ENCODE assay signal across 12 mouse cellular contexts in the genomic region with DNA sequence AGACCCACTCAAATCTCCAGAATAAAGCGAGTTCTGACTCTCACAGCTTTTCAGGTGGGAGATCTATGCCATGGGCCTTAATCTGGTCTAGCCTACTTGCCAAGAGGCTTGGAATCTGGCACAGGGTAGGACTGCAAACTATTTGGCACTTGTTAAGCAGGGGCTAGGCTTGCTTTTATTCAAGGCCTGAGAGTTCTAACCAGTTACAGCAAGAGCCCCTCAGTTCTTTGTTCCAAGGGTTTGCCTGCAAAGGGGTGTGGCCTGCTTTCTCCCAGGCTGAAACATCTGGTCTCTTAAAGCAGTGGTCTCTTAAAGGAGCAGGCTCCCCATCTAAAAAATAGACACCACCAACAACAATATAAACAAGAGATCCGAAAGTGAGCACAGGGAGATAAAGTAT.
DNase-seq lines count a peak whose midpoint lies in the region; TF ChIP-seq lines count a peak whose summit lies in the region.
"Had no signal": no experiment of that assay in that cellular context is flagged by ENCODE, and none has a peak within 500 bp of the region (broad histone marks: within the 10 kb centered on the region; RNA-seq: fewer than 3 reads in every experiment).

No protein-coding gene starts in this region.

- no peak overlapping the region for H3K9ac ChIP-seq in heart, adult 2 months (ENCODE audit: low read depth, low read length)
- H3K9ac ChIP-seq: heart, embryonic 15.5 days; stomach, embryonic 15.5 days had no signal

- H3K4me3 ChIP-seq in heart, embryonic 10.5 days = no peak overlapping the region
- H3K4me3 ChIP-seq in heart, adult 2 months = no peak overlapping the region
- H3K4me3 ChIP-seq in forebrain, embryonic 10.5 days = no peak overlapping the region
- H3K4me3 ChIP-seq: heart, embryonic 15.5 days; stomach, embryonic 15.5 days had no signal

- peak overlapping the region; percentile 62 for H3K27ac ChIP-seq in heart, embryonic 10.5 days
- H3K27ac ChIP-seq in heart, adult 2 months = no peak overlapping the region
- H3K27ac ChIP-seq in forebrain, embryonic 10.5 days = peak overlapping the region; percentile 84
- H3K27ac ChIP-seq: heart, embryonic 15.5 days; stomach, embryonic 15.5 days had no signal

- no peak for TF ChIP-seq EP300 in heart, adult 2 months (IDR thresholded peaks at IDR 0.05; ENCODE audit: insufficient read depth, low read depth, low read length)

- H3K79me2 ChIP-seq in heart, adult 2 months (replicated peaks; ENCODE audit: control insufficient read depth, insufficient read depth, low read length) = no peaks in the 10 kb centered on the region

- DNase-seq in heart, embryonic 10.5 days (ENCODE audit: low spot score) = no peak
- DNase-seq in heart, adult 2 months = no peak
- DNase-seq in ES-CJ7 (ENCODE audit: low read depth, low spot score) (peak; percentile 88), MN1 (ENCODE audit: low spot score) (no peak)
- DNase-seq in forebrain, embryonic 10.5 days (ENCODE audit: extremely low spot score, low spot score) = peak; percentile 49
- DNase-seq in hindlimb bud, embryonic 11.5 days (ENCODE audit: extremely low spot score, low read depth, low spot score) = peak; percentile 66
- DNase-seq in urinary bladder, postnatal 25 days (ENCODE audit: low spot score) = no peak
- DNase-seq in frontal cortex, postnatal 14 days (ENCODE audit: low spot score in 2 of 2) = no peak
- DNase-seq: layer of hippocampus, adult 9-11 months; lung, postnatal 14 days had no signal

- H3K36me3 ChIP-seq in heart, embryonic 10.5 days = no peaks in the 10 kb centered on the region
- H3K36me3 ChIP-seq in heart, adult 2 months (ENCODE audit: control insufficient read depth, insufficient read depth, low read length) = no peaks in the 10 kb centered on the region
- H3K36me3 ChIP-seq in forebrain, embryonic 10.5 days (replicated peaks) = no peaks in the 10 kb centered on the region
- H3K36me3 ChIP-seq: heart, embryonic 15.5 days; stomach, embryonic 15.5 days had no signal

- TF ChIP-seq POLR2A in heart, adult 2 months (IDR thresholded peaks at IDR 0.05; ENCODE audit: insufficient read depth, low read depth, low read length) = no peak

- 0 out of 2 replicates have a peak, but pooled peaks cover 3% of the 10 kb centered on the region for H3K4me1 ChIP-seq in heart, embryonic 10.5 days
- H3K4me1 ChIP-seq in heart, adult 2 months (ENCODE audit: control insufficient read depth, insufficient read depth, low read length) = no peaks in the 10 kb centered on the region
- H3K4me1 ChIP-seq in forebrain, embryonic 10.5 days = peaks cover 11% of the 10 kb centered on the region
- H3K4me1 ChIP-seq: heart, embryonic 15.5 days; stomach, embryonic 15.5 days had no signal

- intact Hi-C loops in heart, adult 2 months (cut with DNase I) = no loop called here

- H3K27me3 ChIP-seq in heart, embryonic 10.5 days (ENCODE audit: insufficient read depth, poor library complexity, severe bottlenecking) = no peaks in the 10 kb centered on the region
- no peaks in the 10 kb centered on the region for H3K27me3 ChIP-seq in heart, adult 2 months (ENCODE audit: control insufficient read depth, insufficient read depth, low read length)
- H3K27me3 ChIP-seq in forebrain, embryonic 10.5 days (ENCODE audit: poor library complexity, severe bottlenecking) = no peaks in the 10 kb centered on the region
- H3K27me3 ChIP-seq: heart, embryonic 15.5 days; stomach, embryonic 15.5 days had no signal

- TF ChIP-seq CTCF in heart, adult 2 months (IDR thresholded peaks at IDR 0.05) = no peak

- 45% methylated on average over 2 of the region's 2 CpGs for WGBS in heart, embryonic 10.5 days
- 41% methylated on average over 2 of the region's 2 CpGs for WGBS in heart, adult 2 months
- 63% methylated on average over 2 of the region's 2 CpGs for WGBS in forebrain, embryonic 10.5 days

- no peaks in the 10 kb centered on the region for H3K9me3 ChIP-seq in heart, embryonic 10.5 days
- H3K9me3 ChIP-seq in forebrain, embryonic 10.5 days = no peaks in the 10 kb centered on the region
- H3K9me3 ChIP-seq: heart, embryonic 15.5 days; stomach, embryonic 15.5 days had no signal

Comparison
In these comparisons a context has a peak if more than half of its experiments do, and no peak if none do; other contexts are left out.
1. DNase-seq: peak in ES-CJ7 (single experiment), forebrain, embryonic 10.5 days (single experiment) and hindlimb bud, embryonic 11.5 days (single experiment); none in heart, embryonic 10.5 days (single experiment), heart, adult 2 months (0 of 2), MN1 (single experiment), urinary bladder, postnatal 25 days (single experiment) and frontal cortex, postnatal 14 days (0 of 2).